Mouse (Mus musculus) macrophage (primary cell): ENCODE measurements around the gene Chst8. TPM values are rescaled to one million over a fixed set of nuclear protein-coding genes. Genes with fewer than 3 reads are reported as not detected.

Experiments used
- H3K27ac ChIP-seq: fragments of 350-480 bp; formaldehyde crosslinking; 2 replicates; pipeline ENCODE4 v1.9.0; 2021
- H3K36me3 ChIP-seq: fragments of 350-480 bp; formaldehyde crosslinking; 2 replicates; pipeline ENCODE4 v1.9.0; 2021; ENCODE audit errors: inconsistent target
- H3K4me3 ChIP-seq: fragments of 350-480 bp; formaldehyde crosslinking; 2 replicates; pipeline ENCODE4 v1.9.0; 2021; ENCODE audit errors: inconsistent target
- H3K79me2 ChIP-seq: fragments of 350-480 bp; formaldehyde crosslinking; 2 replicates; pipeline ENCODE4 v1.9.0; 2021; ENCODE audit errors: inconsistent target
- WGBS: methylation state at CpG from one replicate; pipeline ENCODE4 v1.1.7; 2026; ENCODE audit warnings: inconsistent platforms; ENCODE audit not compliant: missing documents; 5-methylcytosine and 5-hydroxymethylcytosine counted together
- polyA plus RNA-seq: library from polyadenylated mRNA; stranded (reverse); fragments of 250-400 nt; gene quantifications from 3 replicates; pipeline ENCODE4 v1.2.4, GENCODE M21; 2018; ENCODE audit warnings: inconsistent platforms

The Chst8 gene
- polyA plus RNA-seq, 1 experiment from 2014 or later, result not detected

DNA sequence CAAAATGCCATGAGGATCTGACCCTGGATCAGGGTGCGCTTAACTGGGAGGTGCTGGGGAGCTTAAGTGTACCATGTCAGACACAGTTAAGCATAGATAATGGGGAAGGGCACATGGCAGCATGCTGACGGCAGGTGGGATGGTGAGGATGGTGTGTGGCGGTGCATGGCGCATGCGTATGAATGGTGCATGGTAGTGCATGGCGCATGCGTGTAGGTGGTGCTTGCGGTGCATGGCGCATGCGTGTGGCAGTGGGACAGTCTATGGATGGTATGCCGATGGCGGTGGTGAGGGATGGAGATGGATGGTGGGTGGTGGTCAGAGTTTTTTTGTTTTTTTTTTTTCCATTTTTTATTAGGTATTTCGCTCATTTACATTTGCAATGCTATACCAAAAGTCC is 118.6 kb downstream of the Chst8 start:
- 97% methylated on average over 13 of the region's 13 CpGs for WGBS
- no peak overlapping the region for H3K4me3 ChIP-seq
- no peaks in the 10 kb centered on the region for H3K79me2 ChIP-seq
- H3K27ac ChIP-seq, result no peak overlapping the region
- H3K36me3 ChIP-seq, result no peaks in the 10 kb centered on the region

DNA sequence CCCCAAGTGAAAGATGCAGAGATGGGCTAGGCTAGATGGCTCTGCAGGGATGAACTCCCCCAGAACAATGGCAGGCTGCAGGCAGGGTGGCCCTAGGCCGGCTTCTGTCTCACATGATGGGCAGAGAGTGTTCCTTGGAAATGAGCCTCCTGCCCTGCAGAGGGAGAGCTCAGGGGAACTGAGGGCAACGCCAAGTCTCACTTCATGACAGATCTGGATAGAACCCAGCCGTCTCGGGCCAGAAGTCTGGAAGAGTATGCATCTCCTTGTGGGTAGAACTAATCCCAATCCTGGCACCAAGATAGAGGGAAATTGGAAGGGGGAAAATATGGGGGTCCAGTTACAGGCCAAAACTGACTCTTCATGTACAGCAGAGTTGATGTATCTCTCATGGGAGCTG is 119.4 kb downstream of the Chst8 start:
- Histone ChIP-seq H3K4me3 (no peak overlapping the region), H3K79me2 (no peaks in the 10 kb centered on the region), H3K27ac (no peak overlapping the region), H3K36me3 (no peaks in the 10 kb centered on the region)
- 79% methylated on average over 4 of the region's 4 CpGs for WGBS

DNA sequence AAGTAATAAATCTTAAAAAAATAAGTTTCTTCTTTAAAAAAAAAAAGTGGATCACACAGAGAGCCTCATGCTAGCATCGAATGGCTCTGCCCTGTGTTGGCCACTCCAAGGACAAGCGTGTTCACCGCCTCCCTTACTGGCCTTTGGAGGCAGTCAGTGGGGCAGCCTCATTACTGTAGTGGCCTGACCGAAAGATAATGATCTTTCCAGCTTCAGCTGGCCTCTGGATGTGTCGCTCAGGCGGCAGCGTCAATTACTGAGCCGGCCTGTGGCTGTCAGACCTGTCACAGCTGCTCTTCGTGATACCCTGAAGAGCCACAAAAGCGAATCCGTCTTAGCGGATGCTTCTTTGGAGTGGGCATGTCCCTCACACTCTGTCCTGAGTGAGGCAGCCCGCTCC is 122.4 kb downstream of the Chst8 start:
- Histone ChIP-seq H3K4me3 (no peak overlapping the region), H3K79me2 (no peaks in the 10 kb centered on the region), H3K27ac (no peak overlapping the region), H3K36me3 (no peaks in the 10 kb centered on the region)
- 76% methylated on average over 13 of the region's 13 CpGs for WGBS

DNA sequence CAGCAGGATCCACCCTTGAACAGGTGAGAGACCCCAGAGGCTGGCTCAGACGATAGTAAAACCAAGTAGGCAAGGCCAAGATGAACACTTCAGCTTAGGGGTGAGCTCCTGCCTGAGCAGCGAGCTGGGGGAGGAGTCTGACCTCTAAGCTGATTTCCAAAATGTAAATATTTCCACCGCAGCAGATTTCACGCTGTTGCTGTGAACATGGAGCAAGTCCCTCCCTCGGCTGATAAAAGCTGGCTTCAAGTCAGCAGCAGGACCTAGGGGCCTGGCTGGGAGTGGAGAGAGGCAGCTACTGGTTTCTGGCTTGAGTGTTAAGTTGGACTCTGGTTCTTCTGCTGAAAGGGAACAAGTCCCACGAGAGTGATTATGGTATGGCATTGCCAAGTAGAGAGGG is 123.5 kb downstream of the Chst8 start:
- Histone ChIP-seq H3K4me3 (no peak overlapping the region), H3K79me2 (no peaks in the 10 kb centered on the region), H3K27ac (no peak overlapping the region), H3K36me3 (no peaks in the 10 kb centered on the region)
- WGBS, result 49% methylated on average over 4 of the region's 6 CpGs

DNA sequence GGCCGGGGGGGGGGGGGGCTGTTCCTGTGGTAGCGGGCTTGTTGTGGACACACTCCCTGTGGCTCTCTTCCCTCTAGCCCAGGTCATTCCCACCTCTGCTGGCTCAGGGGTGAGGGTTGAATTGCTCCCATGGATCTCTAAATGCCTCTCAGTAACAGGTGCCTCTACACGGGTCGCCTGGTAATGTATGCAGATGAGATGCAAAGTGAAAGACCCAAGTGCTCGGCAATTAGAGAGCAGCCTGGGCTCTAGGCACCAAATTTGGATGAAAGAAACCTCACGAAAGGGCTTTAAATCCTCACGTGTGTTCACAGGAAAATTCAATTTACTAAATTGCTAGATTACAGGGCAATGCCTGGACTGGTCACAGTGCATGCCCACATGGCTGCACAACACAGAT is 126.7 kb downstream of the Chst8 start:
- Histone ChIP-seq H3K36me3 (no peaks in the 10 kb centered on the region), H3K27ac (no peak overlapping the region), H3K79me2 (no peaks in the 10 kb centered on the region), H3K4me3 (no peak overlapping the region)
- WGBS, result 41% methylated on average over 7 of the region's 7 CpGs

DNA sequence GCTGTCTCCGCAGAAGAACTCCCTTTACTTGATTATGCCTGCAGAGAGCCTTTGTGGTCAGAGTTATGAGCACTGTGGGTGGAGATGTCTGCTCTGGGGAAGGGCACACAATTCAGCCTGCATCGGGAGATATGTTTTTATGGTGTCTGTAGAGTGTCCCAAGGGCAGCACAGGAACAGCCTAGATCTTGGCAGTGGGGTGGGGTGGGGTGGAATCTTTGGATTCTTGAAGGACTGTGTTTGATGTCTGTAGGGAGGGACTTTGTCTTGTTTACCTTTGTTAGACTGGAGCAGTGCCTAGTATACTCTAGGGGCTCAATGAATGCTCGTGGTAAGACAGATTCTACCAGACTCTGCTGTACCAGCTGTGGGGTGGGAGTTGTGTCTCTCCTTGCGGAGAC is 127.3 kb downstream of the Chst8 start:
- H3K27ac ChIP-seq, result no peak overlapping the region
- WGBS, result 77% methylated on average over 4 of the region's 4 CpGs
- no peak overlapping the region for H3K4me3 ChIP-seq
- no peaks in the 10 kb centered on the region for H3K36me3 ChIP-seq
- no peaks in the 10 kb centered on the region for H3K79me2 ChIP-seq

DNA sequence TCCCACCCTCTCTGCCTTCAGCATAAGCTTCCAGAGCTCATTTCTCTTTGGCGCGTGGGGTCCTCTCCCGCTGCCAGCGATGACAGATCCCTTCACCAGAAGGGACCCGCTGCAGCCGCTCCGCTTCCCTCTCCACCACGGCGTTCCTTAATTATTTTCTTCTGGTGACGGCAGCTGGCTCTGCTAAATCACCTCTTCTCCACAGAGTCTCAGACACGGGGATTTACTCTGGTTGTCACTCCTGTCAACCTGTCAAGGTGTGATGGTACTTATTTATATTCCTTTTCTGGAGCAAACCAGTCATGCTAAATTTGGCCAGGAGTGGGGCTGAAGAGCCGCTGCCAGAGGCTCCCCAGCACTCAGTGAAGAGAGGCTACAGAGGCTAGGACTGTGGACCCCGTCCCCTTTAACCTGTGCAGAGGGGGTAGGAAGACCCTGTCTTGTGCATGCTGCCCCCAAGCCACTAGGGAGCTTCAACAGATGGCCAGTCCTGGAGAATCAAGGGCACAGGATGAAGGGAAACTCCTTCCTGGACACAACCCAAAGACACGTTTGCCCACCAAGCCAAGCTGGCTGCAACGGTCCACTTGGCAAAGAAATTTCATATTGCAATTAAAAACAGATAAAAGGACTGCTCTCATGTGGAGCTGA is 131.6 kb downstream of the Chst8 start:
- Histone ChIP-seq H3K27ac (no peak overlapping the region), H3K36me3 (no peaks in the 10 kb centered on the region), H3K4me3 (no peak overlapping the region), H3K79me2 (no peaks in the 10 kb centered on the region)
- 72% methylated on average over 15 of the region's 15 CpGs for WGBS

DNA sequence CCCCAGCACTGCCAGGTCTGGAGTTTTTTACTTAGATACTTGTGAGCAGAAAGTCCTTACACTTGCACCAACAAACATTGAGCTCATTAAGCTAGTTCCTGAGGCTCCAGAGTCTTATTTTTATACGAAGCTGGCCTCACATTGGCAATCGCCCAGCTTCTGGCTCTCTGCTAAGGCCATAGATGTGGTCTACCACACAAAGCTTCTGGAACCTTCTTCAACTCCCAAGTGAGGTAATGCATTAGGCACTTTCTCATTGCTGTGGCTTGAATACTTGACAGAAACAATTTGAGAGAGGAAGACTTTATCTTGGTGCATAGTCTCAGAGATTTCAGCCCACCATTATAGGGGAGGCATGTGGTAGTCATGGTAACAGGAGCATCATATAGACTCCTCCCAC is 132.6 kb downstream of the Chst8 start:
- Histone ChIP-seq H3K36me3 (no peaks in the 10 kb centered on the region), H3K4me3 (no peak overlapping the region), H3K79me2 (no peaks in the 10 kb centered on the region), H3K27ac (no peak overlapping the region)
- 58% methylated on average over 2 of the region's 2 CpGs for WGBS

DNA sequence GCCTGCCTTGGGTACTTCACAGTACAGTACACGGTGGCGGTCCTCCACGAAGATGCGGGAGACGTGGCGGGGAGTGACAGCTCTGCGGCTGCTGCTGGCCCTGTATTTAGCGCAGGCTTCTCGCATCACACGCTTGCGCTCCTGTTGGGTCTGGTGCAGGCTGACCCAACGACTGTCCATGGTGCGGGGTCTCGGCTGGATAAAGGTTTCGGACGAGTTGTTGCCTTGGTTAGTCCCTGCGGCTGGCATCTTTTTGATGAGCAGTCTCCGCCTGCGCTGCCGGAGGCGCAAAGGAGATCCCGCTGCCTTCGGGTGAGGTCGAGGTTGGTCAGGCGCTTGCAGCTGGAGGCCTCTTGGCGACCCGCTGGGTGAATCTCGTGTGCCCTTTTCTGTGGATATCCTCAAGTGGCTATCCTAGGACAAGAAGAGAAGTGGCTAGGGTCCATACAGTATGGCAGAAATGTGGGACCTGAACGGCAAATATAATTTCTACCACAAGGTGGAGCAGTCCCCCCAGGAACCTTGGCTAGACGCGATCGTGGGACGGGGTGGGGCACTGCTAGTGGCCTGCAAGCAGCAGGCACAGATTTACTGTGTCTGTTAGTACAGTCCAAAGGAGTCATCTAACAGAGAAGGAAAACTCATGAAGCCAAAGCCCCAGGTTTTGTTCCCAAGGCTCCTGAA is 136.5 kb downstream of the Chst8 start:
- Histone ChIP-seq H3K79me2 (no peaks in the 10 kb centered on the region), H3K27ac (no peak overlapping the region), H3K36me3 (no peaks in the 10 kb centered on the region), H3K4me3 (no peak overlapping the region)
- 15% methylated on average over 33 of the region's 33 CpGs for WGBS

DNA sequence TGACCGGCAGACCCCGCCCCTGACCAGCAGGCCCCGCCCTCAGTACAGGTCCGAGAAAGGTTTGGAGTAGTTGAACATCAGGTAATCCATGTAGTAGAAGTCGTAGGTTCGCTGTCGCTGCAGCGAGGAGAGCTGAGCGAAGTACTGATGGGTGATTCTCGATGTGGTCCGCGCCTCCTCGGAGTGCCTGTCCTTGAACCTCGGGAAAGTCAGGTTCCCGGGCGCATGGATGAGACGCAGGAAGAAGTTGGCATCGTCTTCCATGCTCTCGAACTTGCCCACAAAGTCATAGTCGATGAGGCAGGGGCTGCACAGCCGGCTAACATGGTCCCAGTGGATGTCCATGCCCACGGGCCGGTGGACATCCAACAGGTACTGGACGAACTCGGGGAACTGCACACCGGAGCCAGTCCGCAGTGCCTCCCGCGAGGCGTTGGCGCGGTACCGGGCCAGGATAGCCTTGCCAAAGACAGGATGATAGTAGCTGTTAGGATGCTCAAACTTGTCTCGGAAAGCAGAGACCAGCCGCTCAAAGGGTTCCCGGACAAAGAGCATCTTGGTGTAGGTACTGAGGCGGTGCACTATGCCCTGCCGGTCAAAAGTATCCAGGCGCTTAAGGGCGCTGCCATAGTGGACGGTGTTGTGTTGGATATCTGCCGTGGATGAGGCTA is 137.3 kb downstream of the Chst8 start:
- no peak overlapping the region for H3K4me3 ChIP-seq
- 18% methylated on average over 42 of the region's 42 CpGs for WGBS
- no peak overlapping the region for H3K27ac ChIP-seq
- H3K36me3 ChIP-seq, result no peaks in the 10 kb centered on the region
- H3K79me2 ChIP-seq, result no peaks in the 10 kb centered on the region

DNA sequence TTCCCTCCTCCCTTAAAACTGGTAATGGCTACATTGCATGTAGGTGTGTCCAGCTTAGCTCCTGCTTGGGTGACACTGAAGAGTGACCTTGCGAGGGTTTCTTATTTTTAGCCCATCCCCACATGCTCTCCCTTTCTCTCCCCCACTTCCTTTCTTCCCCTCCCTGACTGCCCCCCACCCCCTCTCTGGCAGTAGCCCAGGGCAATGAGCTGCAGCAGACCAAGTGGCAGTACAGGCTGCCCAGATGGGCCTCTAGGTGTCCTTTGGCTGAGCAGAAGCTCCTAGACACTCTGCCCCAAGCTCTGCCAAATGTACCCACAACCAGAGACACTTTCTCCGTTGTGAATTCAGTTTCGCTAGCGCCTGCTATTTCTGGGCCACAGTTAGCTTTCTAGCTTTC is 139.6 kb downstream of the Chst8 start:
- WGBS, result 87% methylated on average over 3 of the region's 4 CpGs
- Histone ChIP-seq H3K36me3 (no peaks in the 10 kb centered on the region), H3K79me2 (no peaks in the 10 kb centered on the region), H3K4me3 (no peak overlapping the region), H3K27ac (no peak overlapping the region)

DNA sequence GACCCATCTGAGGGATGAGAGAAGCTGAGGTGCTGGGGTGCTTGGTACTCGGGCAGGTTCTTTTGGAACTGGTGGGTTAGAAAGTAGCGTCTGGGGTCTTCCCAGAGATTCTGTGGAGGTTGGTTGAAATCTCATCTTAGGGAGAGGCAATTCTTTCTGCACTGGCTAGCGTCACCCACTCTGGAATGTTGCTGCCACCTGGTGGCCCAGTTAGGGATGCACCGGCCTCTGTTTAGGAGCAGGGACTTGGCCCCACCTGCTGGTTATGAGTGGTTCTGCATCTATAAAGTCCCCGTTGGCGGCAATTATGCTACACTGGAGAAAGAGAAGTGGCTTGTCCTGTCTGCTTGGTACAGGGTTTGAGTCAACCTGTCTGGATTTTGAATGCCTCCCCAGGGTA is 140.6 kb downstream of the Chst8 start:
- Histone ChIP-seq H3K27ac (no peak overlapping the region), H3K79me2 (no peaks in the 10 kb centered on the region), H3K36me3 (no peaks in the 10 kb centered on the region), H3K4me3 (no peak overlapping the region)
- WGBS, result under 1% methylated on average over 6 of the region's 6 CpGs

DNA sequence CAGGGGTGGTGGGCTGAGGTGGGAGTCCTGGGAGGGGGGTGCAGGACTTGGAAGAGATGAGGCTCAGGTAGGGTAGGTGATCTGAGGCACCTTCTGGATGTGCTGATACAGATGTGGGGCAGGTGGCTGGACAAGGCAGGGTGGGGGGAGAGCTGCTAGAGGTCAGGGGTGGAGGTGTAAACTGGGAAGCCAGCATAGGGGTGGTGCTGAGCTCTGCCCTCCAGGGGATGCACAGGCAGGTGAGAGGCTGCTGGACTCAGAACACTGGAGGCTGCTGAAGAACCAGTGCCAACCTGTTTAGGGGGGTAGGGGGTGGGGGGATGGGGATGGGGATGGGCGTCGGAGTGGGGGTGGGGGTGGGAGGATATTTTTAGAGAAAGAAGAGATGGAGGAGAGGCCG is 141.7 kb downstream of the Chst8 start:
- Histone ChIP-seq H3K4me3 (no peak overlapping the region), H3K36me3 (no peaks in the 10 kb centered on the region), H3K27ac (no peak overlapping the region), H3K79me2 (no peaks in the 10 kb centered on the region)
- 83% methylated on average over 3 of the region's 3 CpGs for WGBS

DNA sequence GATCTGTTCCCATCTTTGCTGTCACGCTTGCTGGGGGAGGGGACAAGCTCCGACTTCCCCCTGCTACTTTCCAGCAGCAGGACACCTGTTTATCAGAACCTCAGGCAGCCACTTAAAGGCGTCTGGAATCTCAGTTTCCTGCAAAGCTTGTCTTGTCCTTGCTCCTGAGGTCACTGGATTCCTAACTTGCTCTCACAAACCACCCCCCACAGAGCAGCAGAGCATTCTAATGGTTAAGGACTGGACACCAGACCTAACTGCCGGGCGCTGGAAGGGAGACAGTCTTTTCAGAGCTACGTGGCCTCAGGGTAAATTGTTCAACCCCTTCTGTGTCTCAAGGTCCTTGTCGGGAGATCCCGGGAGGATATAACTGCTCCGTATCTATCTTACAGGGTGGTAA is 143.2 kb downstream of the Chst8 start:
- H3K27ac ChIP-seq, result no peak overlapping the region
- WGBS, result 33% methylated on average over 6 of the region's 9 CpGs
- no peak overlapping the region for H3K4me3 ChIP-seq
- no peaks in the 10 kb centered on the region for H3K36me3 ChIP-seq
- H3K79me2 ChIP-seq, result no peaks in the 10 kb centered on the region

DNA sequence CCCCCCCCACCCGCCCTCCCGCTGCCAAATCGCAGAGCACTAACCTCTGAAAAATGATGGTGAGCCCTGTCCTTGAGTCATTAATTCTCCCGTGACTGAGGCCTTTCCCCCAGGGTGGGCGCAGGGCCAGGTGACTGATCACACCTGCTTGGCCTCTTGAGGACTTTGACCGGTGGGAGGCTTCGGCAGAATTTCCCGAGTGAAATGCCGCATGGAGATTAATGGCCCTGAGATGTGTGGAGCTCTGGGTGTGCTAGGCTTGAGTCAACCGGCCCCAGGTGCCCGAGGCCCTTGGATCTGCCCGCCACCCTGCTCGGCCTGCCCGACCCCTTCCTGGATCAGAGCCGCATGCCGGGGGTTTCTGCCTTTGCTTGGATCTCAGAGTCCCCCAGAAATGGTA is 144.6 kb downstream of the Chst8 start:
- no peaks in the 10 kb centered on the region for H3K79me2 ChIP-seq
- H3K27ac ChIP-seq, result no peak overlapping the region
- WGBS, result 93% methylated on average over 15 of the region's 16 CpGs
- no peaks in the 10 kb centered on the region for H3K36me3 ChIP-seq
- no peak overlapping the region for H3K4me3 ChIP-seq
